14 mouse cellular contexts compared by ENCODE assay signal in the genomic region with DNA sequence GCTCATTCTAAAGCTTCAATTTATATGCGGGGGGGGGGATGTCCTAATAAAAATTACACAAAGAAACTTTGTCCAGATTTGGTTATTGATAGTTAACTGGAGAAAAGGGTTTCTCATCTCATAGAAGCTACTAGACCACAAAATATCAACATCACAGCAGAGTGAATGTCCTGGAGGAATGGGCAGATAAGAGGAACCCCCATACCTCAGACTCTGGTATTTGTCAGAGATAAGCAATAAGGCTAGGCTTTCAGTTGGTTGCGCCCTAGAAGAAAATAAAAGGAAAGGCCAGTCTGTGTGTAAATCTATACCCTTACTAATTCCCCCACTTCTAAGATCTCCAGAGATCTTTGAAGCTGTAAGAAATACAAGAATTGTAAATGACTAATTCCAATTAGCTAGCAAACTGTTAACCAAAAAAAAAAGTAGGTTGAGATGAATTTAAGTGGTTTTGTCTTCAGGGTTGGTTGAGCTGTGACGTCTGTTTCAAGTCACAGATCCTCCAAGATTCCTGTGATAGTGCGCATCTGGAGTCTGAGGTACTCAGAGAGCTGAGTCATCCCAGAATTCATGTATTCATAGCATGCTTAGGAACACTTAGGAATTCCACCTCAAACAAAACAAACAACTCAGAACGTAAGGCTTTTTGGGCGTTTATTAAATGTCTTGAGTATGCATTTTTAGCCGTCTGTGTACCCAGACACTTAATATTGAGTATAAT.
A peak's percentile ranks its signal among the peaks of the same experiment; 100 is the strongest.
DNase-seq lines count a peak whose midpoint lies in the region; ATAC-seq and TF ChIP-seq lines count a peak whose summit lies in the region.
"Had no signal": no experiment of that assay in that cellular context is flagged by ENCODE, and none has a peak within 500 bp of the region (broad histone marks: within the 10 kb centered on the region; RNA-seq: fewer than 3 reads in every experiment).

No protein-coding gene starts in this region.

- peak overlapping the region; percentile 41 for H3K4me2 ChIP-seq in liver, embryonic 16.5 days (ENCODE audit: low read depth, low read length)
- H3K4me2 ChIP-seq in kidney, embryonic 15.5 days: no peak overlapping the region
- H3K4me2 ChIP-seq: lung, embryonic 14.5 days; midbrain, embryonic 11.5 days had no signal

- H3K79me3 ChIP-seq in C2C12 (ENCODE audit: low read depth): no peaks in the 10 kb centered on the region

- no peak overlapping the region for H3K4me3 ChIP-seq in C2C12 (ENCODE audit: insufficient read depth, poor library complexity, severe bottlenecking)
- no peak overlapping the region for H3K4me3 ChIP-seq in liver, embryonic 16.5 days (ENCODE audit: low read depth, low read length)
- H3K4me3 ChIP-seq in kidney, embryonic 15.5 days (replicated peaks): no peak overlapping the region
- H3K4me3 ChIP-seq in hindbrain, embryonic 10.5 days: no peak overlapping the region
- H3K4me3 ChIP-seq: forebrain, embryonic 10.5 days had no signal

- H3K27me3 ChIP-seq in C2C12 (ENCODE audit: control insufficient read depth, insufficient read depth, insufficient read length): no peaks in the 10 kb centered on the region
- no peaks in the 10 kb centered on the region for H3K27me3 ChIP-seq in liver, embryonic 16.5 days (ENCODE audit: control insufficient read depth, insufficient read depth, low read depth, low read length)
- H3K27me3 ChIP-seq in kidney, embryonic 15.5 days: no peaks in the 10 kb centered on the region
- no peaks in the 10 kb centered on the region for H3K27me3 ChIP-seq in hindbrain, embryonic 10.5 days (ENCODE audit: insufficient read depth, poor library complexity, severe bottlenecking)

- no peak for TF ChIP-seq CTCF in C2C12 (IDR thresholded peaks at IDR 0.05; ENCODE audit: control insufficient read depth, insufficient read depth, insufficient read length)

- H3K4me1 ChIP-seq in liver, embryonic 16.5 days (ENCODE audit: control insufficient read depth, low read depth, low read length): peaks cover 64% of the 10 kb centered on the region
- peaks cover 5% of the 10 kb centered on the region; the same call in 1 of the 2 replicates for H3K4me1 ChIP-seq in kidney, embryonic 15.5 days
- peaks cover 39% of the 10 kb centered on the region for H3K4me1 ChIP-seq in hindbrain, embryonic 10.5 days (replicated peaks)

- H3K79me2 ChIP-seq in C2C12 (ENCODE audit: control insufficient read depth, insufficient read depth): no peaks in the 10 kb centered on the region

- no peak overlapping the region for H3ac ChIP-seq in C2C12 (ENCODE audit: control insufficient read depth, insufficient read length, low read depth)

- H3K9me3 ChIP-seq in liver, embryonic 16.5 days (replicated peaks; ENCODE audit: control insufficient read depth, low read length): no peaks in the 10 kb centered on the region
- H3K9me3 ChIP-seq in kidney, embryonic 15.5 days (replicated peaks): no peaks in the 10 kb centered on the region
- no peaks in the 10 kb centered on the region for H3K9me3 ChIP-seq in hindbrain, embryonic 10.5 days
- H3K9me3 ChIP-seq: forebrain, embryonic 10.5 days had no signal

- H3K27ac ChIP-seq in liver, embryonic 16.5 days (ENCODE audit: low read length): peak overlapping the region; percentile 77
- no peak overlapping the region for H3K27ac ChIP-seq in kidney, embryonic 15.5 days
- no peak overlapping the region for H3K27ac ChIP-seq in hindbrain, embryonic 10.5 days
- H3K27ac ChIP-seq: forebrain, embryonic 10.5 days; kidney, postnatal 0 days had no signal

- ATAC-seq in erythroblast, adult 5-6 weeks (replicated peaks; ENCODE audit: low FRiP score, poor library complexity, severe bottlenecking): peak; percentile 37; the same call in 1 of the 2 replicates
- peak; percentile 62 for ATAC-seq in liver, embryonic 16.5 days (ENCODE audit: low read depth)
- ATAC-seq in kidney, embryonic 15.5 days (replicated peaks; ENCODE audit: low FRiP score): no peak

- H3K9ac ChIP-seq in liver, embryonic 16.5 days (ENCODE audit: low read depth, low read length): 0 out of 2 replicates have a peak overlapping the region, but pooled peaks have one; percentile 17
- no peak overlapping the region for H3K9ac ChIP-seq in kidney, embryonic 15.5 days
- H3K9ac ChIP-seq: lung, embryonic 14.5 days had no signal

- WGBS in liver, embryonic 16.5 days (ENCODE audit: insufficient replicate concordance): 29% methylated on average over 7 of the region's 7 CpGs
- WGBS in kidney, embryonic 15.5 days: 77% methylated on average over 7 of the region's 7 CpGs
- 85% methylated on average over 7 of the region's 7 CpGs for WGBS in hindbrain, embryonic 10.5 days

- no peaks in the 10 kb centered on the region for H3K36me3 ChIP-seq in C2C12 (ENCODE audit: control insufficient read depth, insufficient read depth)
- H3K36me3 ChIP-seq in liver, embryonic 16.5 days (ENCODE audit: control insufficient read depth, insufficient read depth): no peaks in the 10 kb centered on the region
- H3K36me3 ChIP-seq in kidney, embryonic 15.5 days: no peaks in the 10 kb centered on the region
- no peaks in the 10 kb centered on the region for H3K36me3 ChIP-seq in hindbrain, embryonic 10.5 days
- H3K36me3 ChIP-seq: forebrain, embryonic 10.5 days had no signal

- DNase-seq in MN1 (ENCODE audit: low spot score): peak; percentile 68
- no peak for DNase-seq in cerebellum, adult 9-10 months
- DNase-seq in hindbrain, embryonic 10.5 days (ENCODE audit: low spot score): no peak
- DNase-seq: cerebellum, adult 9-11 months; heart, adult 11 months; heart, postnatal 36 days; lung, embryonic 14.5 days had no signal

TF ChIP-seq in C2C12, 6 proteins besides CTCF, POLR2A, EP300 and RAD21:
- TF ChIP-seq CEBPB (IDR thresholded peaks at IDR 0.05; ENCODE audit: low read depth) (no peak), FOSL1 (IDR thresholded peaks at IDR 0.05; ENCODE audit: insufficient read depth, low read length, poor library complexity, severe bottlenecking) (peak; percentile 68), MYOG (IDR thresholded peaks at IDR 0.05; ENCODE audit: control insufficient read depth, extremely low read depth, insufficient read length) (no peak), USF1 (IDR thresholded peaks at IDR 0.05; ENCODE audit: low read depth) (no peak), MAX (IDR thresholded peaks at IDR 0.05) (peak; percentile 52), MYOD1 (IDR thresholded peaks at IDR 0.05; ENCODE audit: control insufficient read depth, insufficient read length, low read depth) (peak; percentile 22)
